Mouse (Mus musculus) kidney, postnatal 25 days (tissue): Measurements from ENCODE around the gene Icam4.

Experiments used
- DNase-seq, 2 experiments: peaks; one replicate each; pipeline ENCODE4 v3.0.0; 2021; ENCODE audit warnings: mixed read lengths in 2 of 2

The Icam4 gene

DNA sequence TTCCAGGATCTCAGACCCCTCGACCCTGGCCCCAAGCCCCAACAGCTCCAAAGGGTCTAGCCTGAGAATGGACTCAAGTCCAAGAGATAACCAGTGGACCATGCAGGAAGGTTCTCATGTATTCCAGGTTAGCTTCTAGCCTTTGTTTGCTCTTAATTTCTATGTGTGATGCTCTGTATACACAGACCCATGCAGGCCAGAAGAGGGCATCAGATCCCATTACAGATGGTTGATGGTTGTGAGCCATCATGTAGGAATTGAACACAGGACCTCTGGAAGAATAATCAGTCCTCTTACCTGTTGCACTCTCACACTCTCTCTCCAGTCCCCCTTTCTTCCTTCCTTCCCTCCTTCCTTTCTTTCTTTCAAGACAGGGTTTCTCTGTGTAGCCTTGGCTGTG lies 16.8 kb upstream of the Icam4 start:
- DNase-seq, result no peak

DNA sequence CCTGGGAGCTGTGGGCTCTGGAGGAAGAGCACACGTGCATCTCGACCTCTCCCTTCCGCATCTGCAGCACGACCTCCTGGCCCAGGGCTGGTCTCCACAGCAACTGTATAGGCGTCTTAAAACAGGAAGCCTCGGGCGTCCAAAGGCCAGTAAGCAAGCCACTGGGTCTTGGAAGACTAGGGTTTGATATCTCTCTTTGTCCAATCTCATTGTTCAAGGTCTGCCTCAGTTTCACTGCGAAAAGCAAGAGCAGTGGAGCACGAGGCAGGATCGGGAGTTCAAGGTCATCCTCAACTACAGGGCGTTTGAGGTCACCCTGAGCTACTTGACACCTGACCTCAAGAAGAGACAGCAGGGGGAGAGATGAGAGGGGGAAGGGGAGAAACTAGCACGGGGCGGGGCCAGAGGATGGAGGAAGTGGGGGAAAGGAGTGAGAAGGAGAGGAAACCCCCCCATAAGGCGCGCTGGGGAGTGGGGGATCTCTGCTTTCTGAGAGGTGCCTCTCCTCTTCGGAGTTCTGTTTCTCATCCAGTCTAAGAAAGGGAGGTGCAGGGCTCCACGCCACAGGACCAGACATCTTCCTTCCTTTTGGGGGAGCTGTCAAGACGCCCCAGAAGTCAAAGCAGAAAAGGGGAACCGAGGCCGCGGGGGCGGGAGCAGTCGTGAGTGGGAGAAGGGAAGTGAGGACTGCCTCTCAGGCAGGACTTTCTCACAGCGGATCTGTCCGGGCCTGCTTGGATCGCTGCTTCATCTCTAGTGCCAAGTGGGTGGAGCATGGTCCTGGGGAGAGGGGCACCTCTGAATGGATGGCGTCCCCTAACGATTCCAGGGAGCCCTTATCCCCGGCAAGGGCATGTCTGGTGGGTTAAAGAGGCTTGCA lies 14.2 kb upstream of the Icam4 start:
- peak; percentile 69 to 84 for DNase-seq

DNA sequence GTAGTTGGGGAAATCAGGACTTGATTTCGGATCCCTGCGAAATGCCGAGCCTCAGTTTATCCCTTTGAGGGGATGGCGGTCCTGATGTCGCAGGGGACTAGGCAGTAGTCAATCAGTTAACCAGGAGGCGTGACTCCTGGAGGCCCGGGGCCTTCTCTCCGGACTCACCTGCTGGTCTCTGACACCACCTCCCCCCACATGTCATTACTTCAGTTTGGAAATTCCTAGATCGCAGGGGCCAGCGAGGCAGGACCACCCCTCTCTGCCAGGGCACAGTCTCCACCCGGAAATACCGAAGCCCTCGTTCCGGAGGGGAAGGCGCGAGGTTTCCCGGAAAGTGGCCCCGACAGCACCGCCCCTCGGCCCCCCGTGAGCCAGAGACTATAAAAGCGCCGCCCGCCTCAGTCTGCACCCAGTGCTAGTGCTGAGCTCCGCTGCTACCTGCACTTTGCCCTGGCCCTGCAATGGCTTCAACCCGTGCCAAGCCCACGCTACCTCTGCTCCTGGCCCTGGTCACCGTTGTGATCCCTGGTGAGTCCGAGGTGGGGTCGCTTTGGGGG lies 13.5 kb upstream of the Icam4 start, which contains the start of gene Icam1:
TSS of gene Icam1 (plus strand) at position 415 of the 560 bp plus-strand sequence.
- peak; percentile 90 to 93 for DNase-seq

DNA sequence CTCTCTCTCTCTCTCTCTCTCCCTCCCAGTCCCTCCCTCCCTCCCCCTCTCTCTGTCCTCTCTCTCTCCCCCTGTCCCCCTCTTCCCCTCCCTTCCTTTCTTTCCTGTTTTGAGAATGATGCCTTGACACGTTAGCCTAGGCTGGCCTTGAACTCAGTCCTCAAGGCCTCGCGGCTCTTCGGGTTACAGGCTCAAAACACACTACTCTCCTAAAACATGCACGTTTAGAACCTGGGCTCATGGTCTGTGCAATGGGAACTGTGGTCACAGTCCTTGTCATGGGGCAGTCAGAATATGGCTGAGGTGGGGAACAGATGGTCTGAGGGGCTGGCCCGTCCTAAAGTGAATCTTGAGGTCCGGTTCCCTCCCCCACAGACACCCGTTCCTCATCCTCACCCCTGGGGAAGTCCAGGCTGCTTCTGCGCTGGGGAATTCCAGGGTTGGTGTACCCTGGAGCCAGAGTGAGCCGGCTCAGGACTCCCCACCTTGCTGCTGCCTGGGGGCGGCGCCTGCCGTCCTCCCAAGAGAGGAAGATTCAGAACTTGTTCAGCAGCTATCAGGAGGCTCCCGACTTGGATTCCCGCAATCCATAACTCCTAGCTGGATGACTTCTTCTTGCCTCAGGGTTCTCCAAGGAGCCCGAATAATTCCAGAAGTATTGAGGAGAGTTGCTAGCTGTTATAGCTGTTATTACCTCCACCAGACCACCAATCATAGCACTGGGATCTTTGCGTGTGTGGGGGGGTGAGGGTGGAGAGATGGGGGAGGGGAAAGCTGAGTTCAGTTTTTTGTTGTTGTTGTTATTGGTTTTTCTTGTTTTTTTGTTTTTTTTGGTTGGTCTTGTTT lies 12.6 kb upstream of the Icam4 start:
- DNase-seq, result peak in 1 of 2 experiments; percentile 50

GRCm38 (mm10) chr9:21017177-21017575 lies 12.0 kb upstream of the Icam4 start:
- DNase-seq, result no peak

DNA sequence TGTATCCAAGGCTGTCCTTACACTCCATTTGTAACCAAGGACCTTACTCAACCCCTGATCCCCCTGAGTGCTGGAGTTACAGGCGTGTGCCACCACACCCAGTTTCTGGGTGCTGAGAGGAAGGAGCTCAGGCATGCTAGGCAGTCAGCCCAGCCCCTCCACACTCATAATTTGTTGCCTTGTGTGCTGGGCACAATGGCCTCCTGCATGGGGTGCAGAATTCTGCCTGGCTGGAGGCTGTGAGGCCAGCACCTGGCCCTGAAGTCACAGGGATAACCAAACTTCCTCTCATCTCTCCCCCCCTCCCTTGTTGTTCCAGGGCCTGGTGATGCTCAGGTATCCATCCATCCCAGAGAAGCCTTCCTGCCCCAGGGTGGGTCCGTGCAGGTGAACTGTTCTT lies 10.6 kb upstream of the Icam4 start:
- no peak for DNase-seq

DNA sequence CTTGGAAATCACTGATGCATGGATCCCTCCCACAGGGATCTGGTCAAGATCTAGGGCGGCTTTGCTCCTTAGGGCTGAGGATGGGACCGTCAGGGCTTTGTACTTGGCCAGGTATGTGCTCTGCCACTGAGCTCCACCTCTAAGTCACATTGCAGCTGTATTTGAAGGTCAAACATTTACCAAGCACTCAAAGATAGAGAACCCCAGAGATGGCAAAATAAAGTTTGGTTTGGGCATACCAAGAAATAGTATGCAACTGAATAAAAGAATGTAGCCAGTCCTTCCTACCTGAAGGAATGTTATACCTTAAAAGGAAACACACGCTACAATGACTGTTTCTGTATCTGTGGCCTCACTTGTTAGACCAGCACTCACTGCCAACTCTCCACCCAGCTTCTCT lies 7.8 kb upstream of the Icam4 start:
- DNase-seq, result no peak

DNA sequence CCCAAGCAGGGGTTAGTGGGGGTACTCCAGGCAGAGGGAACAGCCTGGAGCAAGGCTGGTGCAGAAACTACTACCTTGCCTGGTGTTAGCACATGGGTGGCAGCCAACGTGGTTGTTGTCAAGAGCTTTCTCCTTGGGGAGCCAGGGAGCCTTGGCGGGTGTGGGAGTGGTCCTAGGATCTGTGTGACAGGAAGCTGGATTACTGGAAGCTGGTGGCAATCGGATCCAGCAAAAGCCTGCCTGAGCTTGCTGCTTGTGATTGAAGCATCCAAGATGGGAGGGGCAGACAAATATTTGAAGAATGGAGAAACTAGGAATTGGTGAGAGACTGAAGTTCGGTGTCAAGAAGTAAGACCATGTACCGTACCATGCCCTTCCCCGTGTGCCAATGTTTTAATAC lies 6.9 kb upstream of the Icam4 start:
- no peak for DNase-seq

DNA sequence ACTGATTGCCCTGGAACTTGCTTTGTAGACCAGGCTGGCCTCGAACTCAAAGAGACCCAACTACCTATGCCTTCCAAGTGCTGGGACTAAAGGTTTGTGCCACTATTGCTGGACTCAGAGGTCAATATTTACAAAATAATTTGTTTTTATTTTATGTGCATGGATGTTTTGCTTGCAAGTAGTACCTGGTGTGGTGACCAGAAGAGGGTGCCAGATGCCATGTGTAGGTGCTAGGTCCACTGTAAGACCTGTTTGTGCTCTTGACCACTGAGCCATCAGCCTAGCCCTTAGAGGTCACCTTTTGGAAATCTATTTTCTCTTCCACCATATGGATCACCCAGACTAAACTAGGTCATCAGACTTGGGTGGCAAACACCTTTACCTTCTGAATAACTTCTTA lies 6.4 kb upstream of the Icam4 start:
- no peak for DNase-seq

GRCm38 (mm10) chr9:21025258-21025810 lies 3.8 kb upstream of the Icam4 start:
- DNase-seq, result no peak

GRCm38 (mm10) chr9:21026849-21027248 lies 2.3 kb upstream of the Icam4 start:
- no peak for DNase-seq

DNA sequence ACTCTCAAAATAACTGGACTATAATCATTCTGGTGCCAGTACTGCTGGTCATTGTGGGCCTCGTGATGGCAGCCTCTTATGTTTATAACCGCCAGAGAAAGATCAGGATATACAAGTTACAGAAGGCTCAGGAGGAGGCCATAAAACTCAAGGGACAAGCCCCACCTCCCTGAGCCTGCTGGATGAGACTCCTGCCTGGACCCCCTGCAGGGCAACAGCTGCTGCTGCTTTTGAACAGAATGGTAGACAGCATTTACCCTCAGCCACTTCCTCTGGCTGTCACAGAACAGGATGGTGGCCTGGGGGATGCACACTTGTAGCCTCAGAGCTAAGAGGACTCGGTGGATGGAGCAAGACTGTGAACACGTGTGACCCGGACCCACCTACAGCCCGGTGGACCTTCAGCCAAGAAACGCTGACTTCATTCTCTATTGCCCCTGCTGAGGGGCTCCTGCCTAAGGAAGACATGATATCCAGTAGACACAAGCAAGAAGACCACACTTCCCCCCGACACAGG lies 1.3 kb upstream of the Icam4 start:
- DNase-seq, result no peak

GRCm38 (mm10) chr9:21028560-21029110 lies 538 bp upstream of the Icam4 start:
- DNase-seq, result no peak

DNA sequence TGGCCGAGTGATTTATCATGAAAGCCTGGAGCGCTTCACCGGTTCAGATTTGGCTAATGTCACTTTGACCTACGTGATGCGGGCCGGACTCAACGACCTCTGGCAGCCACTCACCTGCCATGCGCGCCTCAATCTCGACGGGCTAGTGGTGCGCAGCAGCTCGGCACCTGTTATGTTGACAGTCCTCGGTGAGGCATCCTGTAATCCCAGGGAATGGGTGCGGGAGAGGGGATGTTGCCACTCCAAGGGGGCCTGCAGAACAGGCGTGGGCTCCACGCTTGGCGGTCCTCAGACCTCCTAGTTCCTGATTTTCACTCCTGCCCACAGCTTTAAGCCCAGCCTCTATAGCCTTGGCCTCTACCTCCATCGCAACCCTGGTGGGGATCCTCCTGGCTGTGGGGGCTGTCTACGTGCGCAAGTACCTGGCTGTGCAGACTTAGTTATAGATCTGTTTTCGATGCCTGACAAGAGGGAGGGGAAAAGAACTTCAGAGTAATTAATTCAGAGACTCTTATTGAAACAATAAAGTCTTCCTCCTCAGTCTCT lies 955 bp downstream of the Icam4 start:
- no peak for DNase-seq

- peak; percentile 95 to 96 for DNase-seq
Observed at GRCm38 (mm10) chr9:21030781-21031250, 1.6 kb downstream of the Icam4 start.

- DNase-seq, result peak; percentile 57 to 76
Observed at GRCm38 (mm10) chr9:21031251-21031895, 2.2 kb downstream of the Icam4 start.

- DNase-seq, result peak in 1 of 2 experiments; percentile 60
Observed at GRCm38 (mm10) chr9:21031896-21032351, 2.8 kb downstream of the Icam4 start, which contains the start of gene Icam5. Gene Icam5 (plus strand): TSS chr9:21032073.

- DNase-seq, result no peak
Observed at GRCm38 (mm10) chr9:21032491-21032890, 3.3 kb downstream of the Icam4 start.

DNA sequence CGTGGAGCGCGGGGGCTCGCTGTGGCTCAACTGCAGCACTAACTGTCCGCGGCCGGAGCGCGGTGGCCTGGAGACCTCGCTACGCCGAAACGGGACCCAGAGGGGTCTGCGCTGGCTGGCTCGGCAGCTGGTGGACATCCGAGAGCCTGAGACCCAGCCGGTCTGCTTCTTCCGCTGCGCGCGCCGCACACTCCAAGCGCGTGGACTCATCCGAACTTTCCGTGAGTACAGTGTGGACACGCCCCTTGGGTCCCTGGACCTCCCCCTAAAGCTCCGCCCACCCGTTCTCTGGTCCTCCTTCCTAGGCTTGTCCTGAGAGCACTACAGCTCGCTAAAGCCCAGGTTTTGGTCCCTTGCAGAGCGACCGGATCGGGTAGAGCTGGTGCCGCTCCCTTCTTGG lies 4.0 kb downstream of the Icam4 start:
- peak; percentile 94 to 95 for DNase-seq

DNA sequence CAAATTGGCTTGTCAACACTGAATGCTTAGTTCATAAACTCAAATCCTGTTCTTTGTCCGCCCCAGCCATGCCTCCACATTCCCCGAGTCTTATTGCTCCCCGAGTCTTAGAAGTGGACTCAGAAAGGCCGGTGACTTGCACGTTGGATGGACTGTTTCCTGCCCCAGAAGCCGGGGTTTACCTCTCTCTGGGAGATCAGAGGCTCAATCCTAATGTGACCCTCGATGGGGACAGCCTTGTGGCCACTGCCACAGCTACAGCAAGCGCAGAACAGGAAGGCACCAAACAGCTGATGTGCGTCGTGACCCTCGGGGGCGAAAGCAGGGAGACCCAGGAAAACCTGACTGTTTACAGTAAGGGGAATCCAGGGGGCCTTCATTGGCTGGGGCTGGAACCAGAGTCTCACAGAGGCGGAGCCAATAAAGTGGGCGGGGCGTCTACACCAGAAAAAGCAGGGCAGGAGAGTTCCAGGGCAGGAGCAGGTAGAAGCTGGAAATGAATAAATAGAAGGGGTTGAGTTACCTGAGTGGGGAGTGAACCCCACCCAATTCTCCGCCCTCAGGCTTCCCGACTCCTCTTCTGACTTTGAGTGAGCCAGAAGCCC lies 5.4 kb downstream of the Icam4 start:
- DNase-seq, result no peak

- no peak for DNase-seq
Observed at GRCm38 (mm10) chr9:21035586-21035985, 6.4 kb downstream of the Icam4 start.
